Mouse (Mus musculus): Measurements from ENCODE around the gene Tac2.
A peak's percentile ranks its signal among the peaks of the same experiment; 100 is the strongest.

The Tac2 gene

GRCm38 (mm10) chr10:127725136-127725535, 858 bp downstream of the Tac2 start:
- DNase-seq (ENCODE audit: low read depth, low spot score), result no peak

GRCm38 (mm10) chr10:127728437-127728836, 4.2 kb downstream of the Tac2 start:
- DNase-seq (ENCODE audit: low read depth, low spot score), result no peak

DNA sequence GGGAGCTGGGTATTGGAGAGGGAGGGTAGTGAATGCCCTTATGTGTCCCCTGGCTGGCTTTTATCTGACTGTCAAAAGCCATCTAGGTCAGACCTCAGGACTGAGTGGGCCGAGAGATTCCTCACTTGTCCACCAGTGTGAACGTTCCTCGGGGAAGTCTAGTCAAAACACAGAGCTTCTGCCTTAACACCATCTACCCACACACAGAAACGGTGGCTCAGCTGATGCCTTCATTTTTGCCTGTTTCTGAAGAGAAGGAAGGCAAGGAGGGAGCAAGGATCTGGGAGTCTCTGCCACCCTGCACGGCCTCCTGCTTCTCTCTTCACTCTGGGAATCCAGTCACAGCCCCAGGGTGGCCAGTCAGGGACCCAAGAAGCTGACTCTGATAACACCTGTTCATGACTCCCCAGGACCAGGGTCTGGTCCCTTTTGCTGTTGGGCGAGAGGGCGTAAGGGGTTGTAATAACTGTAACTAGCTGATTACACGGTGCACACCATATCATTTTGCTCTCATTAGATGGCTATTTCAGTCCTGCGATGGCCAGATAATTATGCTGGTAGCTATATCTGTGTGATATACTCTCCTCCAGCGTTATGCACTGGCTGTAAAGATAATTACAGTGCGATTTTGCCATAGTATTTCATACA, 6.1 kb downstream of the Tac2 start:
- DNase-seq (ENCODE audit: low read depth, low spot score), result no peak

DNA sequence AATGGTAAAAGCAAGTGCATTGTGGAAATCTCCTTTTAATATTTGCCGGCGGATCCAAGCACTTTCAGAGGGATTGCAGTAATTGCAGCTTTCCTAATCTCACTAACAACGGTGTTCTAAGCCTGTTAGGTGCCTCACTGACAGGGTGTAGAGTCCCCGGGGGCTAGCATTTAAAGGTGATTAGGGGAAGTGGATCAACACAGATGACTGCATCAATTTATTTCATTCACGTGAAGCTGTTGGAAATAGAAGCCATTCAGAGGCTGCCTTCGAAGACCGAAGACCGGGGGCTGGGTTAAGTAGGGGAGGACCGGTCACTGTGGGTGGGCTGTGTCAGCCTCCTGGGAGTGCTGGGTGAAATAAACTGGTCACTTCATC, 6.6 kb downstream of the Tac2 start:
- DNase-seq (ENCODE audit: low read depth, low spot score), result no peak

GRCm38 (mm10) chr10:127731397-127731796, 7.1 kb downstream of the Tac2 start:
- no peak for DNase-seq (ENCODE audit: low read depth, low spot score)

DNA sequence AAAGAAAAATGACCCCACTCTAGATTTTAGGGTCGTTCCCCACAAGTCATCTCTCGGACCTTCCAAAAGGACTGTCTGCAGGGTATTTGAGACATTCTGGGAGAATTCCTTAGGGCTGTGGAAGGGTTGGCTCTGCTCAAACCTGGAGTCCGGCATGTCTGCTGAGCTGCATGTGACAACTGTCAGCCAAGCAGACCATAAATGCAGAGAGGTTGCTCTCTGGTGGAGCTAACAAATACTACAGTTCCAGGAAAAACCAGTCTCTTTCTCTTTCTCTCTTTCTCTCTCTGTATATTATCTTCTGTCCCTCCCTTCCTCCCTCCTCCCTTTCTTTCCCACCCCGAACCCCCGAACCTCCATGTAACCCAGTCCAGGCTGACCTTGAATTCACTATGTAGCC, 10.2 kb downstream of the Tac2 start:
- no peak for DNase-seq (ENCODE audit: low read depth, low spot score)

- DNase-seq (ENCODE audit: low read depth, low spot score), result no peak
Observed at GRCm38 (mm10) chr10:127736266-127736665, 12.0 kb downstream of the Tac2 start.

DNA sequence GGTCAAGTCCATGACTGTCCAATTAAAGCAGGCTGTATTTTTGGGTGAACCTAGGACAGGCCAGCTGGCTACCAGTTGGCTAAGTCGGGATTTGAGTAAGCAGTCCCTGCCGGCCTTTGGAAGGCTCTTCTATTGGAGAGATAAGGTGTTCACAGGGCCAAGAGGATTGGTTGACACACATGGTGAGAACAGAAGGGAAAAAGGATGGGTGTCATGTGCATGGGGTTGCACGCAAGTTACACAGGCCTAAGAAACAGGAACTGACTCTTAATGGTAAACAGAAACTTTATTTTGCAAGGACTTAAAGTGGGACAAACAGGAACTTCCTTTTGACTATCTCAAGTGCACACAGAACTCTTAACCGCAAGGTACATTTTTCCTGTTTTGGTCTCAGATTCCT, 12.6 kb downstream of the Tac2 start:
- no peak for DNase-seq (ENCODE audit: low read depth, low spot score)

- DNase-seq (ENCODE audit: low read depth, low spot score), result no peak
Observed at GRCm38 (mm10) chr10:127737552-127737951, 13.3 kb downstream of the Tac2 start.

DNA sequence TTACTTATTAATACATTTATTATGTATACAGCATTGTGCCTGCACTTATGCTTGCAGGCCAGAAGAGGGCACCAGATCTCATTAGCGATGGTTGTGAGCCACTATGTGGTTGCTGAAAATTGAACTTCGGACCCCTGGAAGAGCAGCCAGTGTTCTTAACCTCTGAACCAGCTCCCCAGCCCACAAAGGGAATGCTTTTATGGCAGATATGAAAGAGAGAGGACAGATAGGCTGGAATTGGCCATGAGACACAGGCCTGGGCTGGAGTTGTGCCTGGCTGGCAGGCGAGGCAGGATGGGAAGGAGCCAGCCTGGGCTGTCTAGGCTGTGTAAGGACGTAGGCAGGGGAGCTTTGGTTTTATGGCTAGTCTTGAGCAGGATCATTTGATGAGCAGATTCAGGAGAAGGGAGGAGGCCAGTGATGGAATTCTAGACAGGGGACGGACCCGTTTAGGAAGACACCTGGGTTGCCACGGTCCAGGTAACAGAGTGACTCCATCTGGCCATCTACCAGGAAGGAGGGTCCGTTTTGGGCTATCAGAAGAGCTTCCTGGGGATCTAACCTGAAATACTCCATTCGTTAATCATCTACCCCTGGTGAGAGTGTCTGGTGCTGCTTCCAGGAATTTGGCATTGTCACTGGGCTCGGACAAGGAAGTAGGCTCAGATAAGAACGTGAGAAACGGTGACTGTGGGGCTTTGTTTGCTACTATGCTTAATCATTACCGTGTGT, 14.0 kb downstream of the Tac2 start:
- DNase-seq (ENCODE audit: low read depth, low spot score), result no peak

- peak; percentile 70 for DNase-seq (ENCODE audit: low read depth, low spot score)
Observed at GRCm38 (mm10) chr10:127739083-127739660, 14.9 kb downstream of the Tac2 start, which contains the start of gene Zbtb39. Gene Zbtb39, plus strand, starts transcription at chr10:127739538.

DNA sequence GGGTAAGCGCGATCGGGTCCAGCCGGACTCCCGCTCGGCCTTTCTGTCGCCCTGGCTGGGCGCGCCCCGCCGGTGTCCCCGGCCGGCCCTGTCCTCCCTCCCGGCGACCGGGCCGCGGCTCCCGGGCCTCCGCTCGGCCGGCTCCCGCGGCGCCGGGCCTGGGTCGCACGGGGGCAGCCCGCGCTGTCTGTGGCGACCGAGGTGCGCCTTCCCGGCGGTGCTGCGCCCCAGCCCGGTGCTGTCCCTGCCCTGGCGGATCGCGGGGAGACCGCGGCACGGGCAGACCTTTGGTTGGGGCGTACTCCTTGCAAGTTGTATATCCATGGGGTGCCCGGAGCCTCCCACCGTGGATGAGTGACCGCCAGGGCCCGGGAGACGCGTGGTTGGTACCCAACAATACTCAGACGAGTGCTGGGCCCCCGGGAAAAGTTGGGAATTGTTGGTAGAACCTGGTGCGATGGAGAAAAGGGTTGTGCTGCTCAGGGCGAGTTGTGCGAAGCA, 15.4 kb downstream of the Tac2 start:
- DNase-seq (ENCODE audit: low read depth, low spot score), result no peak

- DNase-seq (ENCODE audit: low read depth, low spot score), result no peak
Observed at GRCm38 (mm10) chr10:127744661-127745060, 20.4 kb downstream of the Tac2 start.

DNA sequence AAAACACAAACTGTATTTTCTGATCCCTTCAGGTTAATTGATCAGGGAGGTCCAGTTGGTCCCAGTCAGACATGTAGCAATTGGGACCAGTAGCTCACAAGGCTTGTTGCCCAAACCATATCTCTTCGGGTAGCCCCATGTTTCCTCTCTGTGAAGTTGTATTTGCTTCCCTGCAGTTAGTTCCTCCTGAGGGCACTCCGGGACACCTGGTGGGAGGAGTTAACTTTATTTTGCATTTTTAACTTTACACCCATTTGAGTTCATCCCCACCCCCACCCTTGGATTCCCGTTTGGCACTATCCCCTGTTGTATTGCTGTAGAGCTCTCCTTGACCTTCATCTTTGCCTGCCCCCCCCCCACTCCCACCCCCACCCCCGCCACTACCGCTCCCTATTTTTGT, 21.6 kb downstream of the Tac2 start:
- DNase-seq (ENCODE audit: low read depth, low spot score), result no peak

GRCm38 (mm10) chr10:127747254-127747653, 23.0 kb downstream of the Tac2 start:
- DNase-seq (ENCODE audit: low read depth, low spot score), result no peak

DNA sequence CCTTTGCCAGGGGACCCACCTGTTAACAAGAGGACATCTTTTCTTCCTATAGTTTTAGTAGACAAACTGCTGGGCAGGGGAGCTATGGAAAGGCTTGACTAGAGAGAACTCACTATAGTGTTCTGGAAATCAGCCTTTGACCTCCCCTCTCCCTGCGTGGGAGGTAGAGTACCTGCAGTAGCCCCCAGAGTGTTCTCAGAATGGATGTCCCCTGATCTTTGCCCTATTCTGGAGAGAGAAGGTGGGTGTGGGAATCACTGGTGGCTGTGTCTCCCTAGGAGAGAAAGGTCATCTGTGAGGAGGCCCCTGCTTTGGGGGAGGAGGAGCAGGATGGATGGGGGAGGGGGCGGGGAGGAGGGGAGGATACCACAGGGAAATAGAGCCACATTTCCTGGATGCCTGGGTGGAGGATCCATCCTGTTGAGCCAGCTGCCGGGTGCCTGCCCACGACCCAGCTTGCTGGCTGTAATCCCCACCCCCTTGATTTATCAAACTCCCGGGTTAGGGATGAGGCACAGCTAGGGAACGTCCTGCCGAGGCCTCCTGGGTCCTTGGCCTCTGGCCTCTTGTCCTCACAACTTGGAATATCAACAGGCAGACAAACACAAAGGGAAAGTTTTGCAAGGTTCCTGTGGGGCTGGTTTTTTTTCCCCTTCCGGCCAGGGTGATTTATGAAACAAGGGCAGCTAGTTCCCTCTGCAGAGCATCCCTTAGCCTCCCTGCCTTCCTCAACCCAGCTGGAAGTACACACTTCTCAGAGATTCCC, 24.8 kb downstream of the Tac2 start:
- no peak for DNase-seq (ENCODE audit: low read depth, low spot score)

GRCm38 (mm10) chr10:127750136-127750777, 26.0 kb downstream of the Tac2 start:
- DNase-seq (ENCODE audit: low read depth, low spot score), result no peak

DNA sequence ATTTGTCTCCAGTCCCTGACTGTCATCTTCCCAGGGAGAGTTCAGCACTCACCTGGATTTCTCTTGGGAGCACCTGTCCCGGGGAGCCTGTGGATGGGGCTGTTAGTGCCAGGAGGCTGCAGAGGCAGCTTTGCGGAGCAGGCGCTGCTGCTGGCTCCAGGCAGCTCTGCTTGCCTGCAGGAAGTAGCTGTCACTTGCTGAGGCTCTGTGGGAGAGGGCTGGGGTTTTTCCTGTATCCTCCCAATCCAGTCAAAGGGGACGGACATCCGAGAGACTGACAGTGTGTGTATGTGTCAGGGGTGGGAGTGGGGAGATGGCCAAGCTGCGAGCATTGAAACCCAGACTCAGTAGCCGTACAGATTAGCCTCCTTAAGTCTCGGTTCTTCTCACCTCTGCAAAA, 27.3 kb downstream of the Tac2 start, which contains the start of gene Gpr182:
Gene Gpr182, minus strand, starts transcription at position 185 of the 400 bp plus-strand sequence.
- DNase-seq (ENCODE audit: low read depth, low spot score), result no peak

DNA sequence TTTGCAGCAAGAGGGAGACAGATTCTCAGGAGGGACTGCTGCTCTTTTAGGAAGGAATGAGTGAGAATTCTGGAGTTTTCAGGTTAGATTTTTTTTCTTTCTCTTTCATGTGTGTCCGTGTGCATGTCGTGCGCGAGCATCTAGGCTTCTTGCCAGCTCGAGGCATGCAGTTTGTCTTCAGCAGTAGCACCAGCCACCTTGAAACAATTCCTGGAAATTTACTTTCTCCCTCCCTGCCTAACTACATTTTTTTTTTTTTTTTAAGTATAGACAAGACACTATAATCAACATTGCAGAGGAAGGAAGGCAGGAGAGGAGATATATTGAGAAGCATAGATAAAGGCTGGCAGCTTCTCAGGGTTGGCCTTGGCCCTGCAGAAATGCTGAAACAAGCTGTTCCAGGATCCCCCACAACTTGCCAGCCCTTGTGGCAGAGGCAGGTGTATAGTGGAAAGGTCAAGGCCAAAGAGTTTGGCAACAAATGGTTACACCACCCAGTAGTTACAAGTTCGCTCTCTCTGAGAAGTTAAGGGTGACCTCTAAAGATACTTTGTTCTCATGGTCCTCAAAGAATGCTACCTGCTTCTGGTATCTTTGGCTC, 30.4 kb downstream of the Tac2 start:
- DNase-seq (ENCODE audit: low read depth, low spot score), result no peak

- DNase-seq (ENCODE audit: low read depth, low spot score), result no peak
Observed at GRCm38 (mm10) chr10:127755246-127755645, 31.0 kb downstream of the Tac2 start.

Measured in retina, postnatal 7 days (tissue).